Comparison of ENCODE assay signal across 8 mouse cellular contexts in the genomic region with DNA sequence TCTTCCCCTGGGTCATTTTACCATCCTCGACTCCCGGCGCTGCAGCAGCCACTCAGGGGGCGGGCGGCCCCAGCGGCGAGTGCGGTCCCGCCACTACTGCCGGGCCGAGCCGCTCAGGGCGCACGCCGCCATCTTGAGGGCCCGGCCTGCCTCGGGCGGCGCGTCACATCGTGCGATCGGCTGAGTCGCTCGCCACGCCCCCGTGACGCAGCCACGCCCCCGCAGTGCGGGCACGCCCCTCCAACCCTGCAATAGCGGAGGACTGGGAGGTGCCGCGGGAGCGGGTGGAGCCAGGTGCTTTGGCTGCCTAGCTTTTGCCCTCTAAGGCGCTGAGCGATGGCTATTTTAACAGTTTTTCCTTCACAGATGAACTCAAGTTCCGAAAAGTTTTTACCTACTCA. TPM values are rescaled to one million over a fixed set of nuclear protein-coding genes. Genes with fewer than 3 reads are reported as not detected.
DNase-seq lines count a peak whose midpoint lies in the region; ATAC-seq and TF ChIP-seq lines count a peak whose summit lies in the region.

A gene (minus strand): TSS at position 215 of the 401 bp plus-strand sequence.

- H3K27ac ChIP-seq in embryonic facial prominence, embryonic 14.5 days (replicated peaks; ENCODE audit: low read depth, low read length), result peak within 1 kb of the TSS; percentile 95
- peak within 1 kb of the TSS; percentile 92 for H3K27ac ChIP-seq in heart, adult 2 months
- peak within 1 kb of the TSS; percentile 98 for H3K27ac ChIP-seq in limb, embryonic 13.5 days
- H3K27ac ChIP-seq in midbrain, embryonic 16.5 days (ENCODE audit: low read length), result peak within 1 kb of the TSS; percentile 92

- peak; percentile 92 for DNase-seq in 3T3-L1 (ENCODE audit: low read depth, low spot score)
- peak; percentile 96 to 98 for DNase-seq in adrenal gland, postnatal 4 days (ENCODE audit: low spot score in 2 of 2)
- peak; percentile 97 for DNase-seq in embryonic facial prominence, embryonic 14.5 days (ENCODE audit: low spot score)
- DNase-seq in heart, adult 2 months, result peak; percentile 99 to 100
- DNase-seq in kidney, adult 8-10 months, result peak; percentile 98 to 99
- DNase-seq in spleen, postnatal 10 days (ENCODE audit: low spot score in 2 of 2), result peak; percentile 100

- H3K27me3 ChIP-seq in embryonic facial prominence, embryonic 14.5 days (replicated peaks; ENCODE audit: control insufficient read depth, insufficient read depth, low read length), result no peaks in the 10 kb centered on the region
- H3K27me3 ChIP-seq in heart, adult 2 months (ENCODE audit: control insufficient read depth, insufficient read depth, low read length), result no peaks in the 10 kb centered on the region
- H3K27me3 ChIP-seq in limb, embryonic 13.5 days, result no peaks in the 10 kb centered on the region
- H3K27me3 ChIP-seq in midbrain, embryonic 16.5 days (ENCODE audit: control insufficient read depth, insufficient read depth, low read depth, low read length), result no peaks in the 10 kb centered on the region

- ATAC-seq in embryonic facial prominence, embryonic 14.5 days (ENCODE audit: low read depth), result peak; percentile 99
- ATAC-seq in limb, embryonic 13.5 days (ENCODE audit: low FRiP score, low read depth), result peak; percentile 99
- ATAC-seq in midbrain, embryonic 16.5 days, result peak; percentile 99

- peaks cover 5% of the 10 kb centered on the region for H3K79me2 ChIP-seq in heart, adult 2 months (replicated peaks; ENCODE audit: control insufficient read depth, insufficient read depth, low read length)

- H3K36me3 ChIP-seq in embryonic facial prominence, embryonic 14.5 days (ENCODE audit: control insufficient read depth, insufficient read depth, low read length), result 0 out of 2 replicates have a peak, but pooled peaks cover 1% of the 10 kb centered on the region
- H3K36me3 ChIP-seq in heart, adult 2 months (ENCODE audit: control insufficient read depth, insufficient read depth, low read length), result peaks cover 6% of the 10 kb centered on the region
- 0 out of 2 replicates have a peak, but pooled peaks cover 2% of the 10 kb centered on the region for H3K36me3 ChIP-seq in limb, embryonic 13.5 days
- no peaks in the 10 kb centered on the region for H3K36me3 ChIP-seq in midbrain, embryonic 16.5 days (ENCODE audit: control insufficient read depth, insufficient read depth, low read length)

- H3K4me3 ChIP-seq in embryonic facial prominence, embryonic 14.5 days (ENCODE audit: low read depth, low read length), result peak within 1 kb of the TSS; percentile 95
- H3K4me3 ChIP-seq in heart, adult 2 months, result peak within 1 kb of the TSS; percentile 69
- peak within 1 kb of the TSS; percentile 97 for H3K4me3 ChIP-seq in limb, embryonic 13.5 days
- H3K4me3 ChIP-seq in midbrain, embryonic 16.5 days (ENCODE audit: low read depth, low read length), result peak within 1 kb of the TSS; percentile 99

- H3K4me2 ChIP-seq in embryonic facial prominence, embryonic 14.5 days (ENCODE audit: low read depth, low read length), result peak within 1 kb of the TSS; percentile 72
- peak within 1 kb of the TSS; percentile 65 for H3K4me2 ChIP-seq in limb, embryonic 13.5 days (replicated peaks)
- H3K4me2 ChIP-seq in midbrain, embryonic 16.5 days (ENCODE audit: low read length), result peak within 1 kb of the TSS; percentile 81

- intact Hi-C loops in heart, adult 2 months (cut with DNase I), result loop anchor here (2.0 to 5.0 kb wide), 3 partner anchors 48 to 155 kb away; a partner anchor contains a TSS

- H3K9me3 ChIP-seq in embryonic facial prominence, embryonic 14.5 days (ENCODE audit: control insufficient read depth, low read length), result no peaks in the 10 kb centered on the region
- H3K9me3 ChIP-seq in limb, embryonic 13.5 days, result no peaks in the 10 kb centered on the region
- H3K9me3 ChIP-seq in midbrain, embryonic 16.5 days (replicated peaks; ENCODE audit: control insufficient read depth, low read length, poor library complexity, severe bottlenecking), result no peaks in the 10 kb centered on the region

- TF ChIP-seq EP300 in heart, adult 2 months (IDR thresholded peaks at IDR 0.05; ENCODE audit: insufficient read depth, low read depth, low read length), result peak; percentile 61

- peaks cover 30% of the 10 kb centered on the region for H3K4me1 ChIP-seq in embryonic facial prominence, embryonic 14.5 days (ENCODE audit: control insufficient read depth, insufficient read depth, low read length)
- H3K4me1 ChIP-seq in heart, adult 2 months (ENCODE audit: control insufficient read depth, insufficient read depth, low read length), result peaks cover 13% of the 10 kb centered on the region
- H3K4me1 ChIP-seq in limb, embryonic 13.5 days, result peaks cover 26% of the 10 kb centered on the region
- peaks cover 30% of the 10 kb centered on the region for H3K4me1 ChIP-seq in midbrain, embryonic 16.5 days (ENCODE audit: control insufficient read depth, insufficient read depth, low read length)

- peak; percentile 83 for TF ChIP-seq POLR2A in heart, adult 2 months (IDR thresholded peaks at IDR 0.05; ENCODE audit: insufficient read depth, low read depth, low read length)

- no peak for TF ChIP-seq CTCF in heart, adult 2 months (IDR thresholded peaks at IDR 0.05)

- peak within 1 kb of the TSS; percentile 98 for H3K9ac ChIP-seq in embryonic facial prominence, embryonic 14.5 days (ENCODE audit: low read depth, low read length)
- H3K9ac ChIP-seq in heart, adult 2 months (ENCODE audit: low read depth, low read length), result peak within 1 kb of the TSS; percentile 95
- H3K9ac ChIP-seq in limb, embryonic 13.5 days, result peak within 1 kb of the TSS; percentile 97
- H3K9ac ChIP-seq in midbrain, embryonic 16.5 days (ENCODE audit: low read depth, low read length), result peak within 1 kb of the TSS; percentile 99

- under 1% methylated on average over 38 of the region's 39 CpGs for WGBS in embryonic facial prominence, embryonic 14.5 days
- under 1% methylated on average over 39 of the region's 39 CpGs for WGBS in heart, adult 2 months
- WGBS in limb, embryonic 13.5 days, result under 1% methylated on average over 30 of the region's 39 CpGs
- WGBS in midbrain, embryonic 16.5 days, result under 1% methylated on average over 27 of the region's 39 CpGs

RNA-seq across cellular contexts. Expression of the gene that starts here (rescaled TPM):
- 10 to 100 TPM; 54.5 to 58.8 TPM for total RNA-seq in adrenal gland, postnatal 4 days (2021)
- polyA plus RNA-seq in embryonic facial prominence, embryonic 14.5 days (2014; fragmentation: Nextera tagmentation; extraction: Ambion mirVana), result 77.5 and 86.2 TPM in 2 replicates
- 10 to 100 TPM; 17.5 to 19.5 TPM for total RNA-seq in heart, adult 2 months (2021)
- polyA plus RNA-seq in heart, adult 2 months (2012; rRNA removed), result 12.0 and 23.5 TPM in 2 replicates
- polyA plus RNA-seq in limb, embryonic 13.5 days (2015; fragmentation: Nextera tagmentation; extraction: Ambion mirVana), result 79.5 and 84.6 TPM in 2 replicates
- polyA plus RNA-seq in midbrain, embryonic 16.5 days (2015; fragmentation: Nextera tagmentation; extraction: Ambion mirVana), result 68.3 and 69.8 TPM in 2 replicates

Comparison
In these comparisons a context has a peak if more than half of its experiments do, and no peak if none do; other contexts are left out.
1. Peak in every context shown above with its lines: DNase-seq, ATAC-seq, H3K4me3 ChIP-seq and H3K27ac ChIP-seq.